In genomic region chr15:32810849-32811632, GRCm38 (mm10) we compare ENCODE assay signal across 24 mouse cellular contexts.
DNase-seq lines count a peak whose midpoint lies in the region; ATAC-seq and TF ChIP-seq lines count a peak whose summit lies in the region.
"Had no signal": no experiment of that assay in that cellular context is flagged by ENCODE, and none has a peak within 500 bp of the region (broad histone marks: within the 10 kb centered on the region; RNA-seq: fewer than 3 reads in every experiment).

No protein-coding gene starts in this region.

- WGBS in embryonic facial prominence, embryonic 11.5 days, result 59% methylated on average over 2 of the region's 2 CpGs
- 68% methylated on average over 2 of the region's 2 CpGs for WGBS in embryonic facial prominence, embryonic 10.5 days
- WGBS in limb, embryonic 15.5 days, result 44% methylated on average over 2 of the region's 2 CpGs

- H3K79me2 ChIP-seq in CH12.LX (replicated peaks; ENCODE audit: control insufficient read depth, extremely low read depth, insufficient read depth, poor library complexity, severe bottlenecking), result no peaks in the 10 kb centered on the region

- in situ Hi-C loops in CH12.LX (cut with MboI; ENCODE audit: low pct_ligation_motif_present, low pct_unique_long_range_greater_than_20kb, low sequenced_read_pairs), result no loop called here

- no peak overlapping the region for H3K4me2 ChIP-seq in embryonic facial prominence, embryonic 11.5 days (ENCODE audit: low read depth, low read length)
- H3K4me2 ChIP-seq in CH12.LX (ENCODE audit: insufficient read depth, low read depth, poor library complexity, severe bottlenecking), result no peak overlapping the region
- H3K4me2 ChIP-seq in limb, embryonic 15.5 days, result no peak overlapping the region
- H3K4me2 ChIP-seq: embryonic facial prominence, embryonic 12.5 days; forebrain, embryonic 12.5 days; forebrain, embryonic 15.5 days; heart, embryonic 11.5 days; hindbrain, embryonic 12.5 days; hindbrain, embryonic 15.5 days had no signal

- no peaks in the 10 kb centered on the region for H3K4me1 ChIP-seq in embryonic facial prominence, embryonic 11.5 days (ENCODE audit: control insufficient read depth, insufficient read depth, low read length)
- H3K4me1 ChIP-seq in embryonic facial prominence, embryonic 10.5 days, result no peaks in the 10 kb centered on the region
- peaks cover 0 to 18% of the 10 kb centered on the region in 2 experiments; a peak in 2 of 4 replicates for H3K4me1 ChIP-seq in CH12.LX (ENCODE audit: control insufficient read depth in 1 of 2, insufficient read depth in 2 of 2)
- H3K4me1 ChIP-seq in limb, embryonic 15.5 days, result no peaks in the 10 kb centered on the region
- H3K4me1 ChIP-seq: embryonic facial prominence, embryonic 12.5 days; forebrain, embryonic 12.5 days; forebrain, embryonic 15.5 days; hindbrain, embryonic 12.5 days; hindbrain, embryonic 15.5 days had no signal

- no peaks in the 10 kb centered on the region for H3K36me3 ChIP-seq in embryonic facial prominence, embryonic 11.5 days (replicated peaks; ENCODE audit: control insufficient read depth, insufficient read depth, low read depth, low read length)
- H3K36me3 ChIP-seq in embryonic facial prominence, embryonic 10.5 days (replicated peaks), result no peaks in the 10 kb centered on the region
- H3K36me3 ChIP-seq in CH12.LX (replicated peaks in 1 of 2; ENCODE audit: control insufficient read depth in 1 of 2, insufficient read depth in 1 of 2, low read length in 1 of 2), result no peaks in the 10 kb centered on the region
- no peaks in the 10 kb centered on the region for H3K36me3 ChIP-seq in limb, embryonic 15.5 days
- H3K36me3 ChIP-seq: embryonic facial prominence, embryonic 12.5 days; forebrain, embryonic 12.5 days; forebrain, embryonic 15.5 days; hindbrain, embryonic 12.5 days; hindbrain, embryonic 15.5 days had no signal

- TF ChIP-seq RAD21 in CH12.LX (IDR thresholded peaks at IDR 0.05; ENCODE audit: low read depth, low read length), result no peak

- TF ChIP-seq POLR2A in CH12.LX (IDR thresholded peaks at IDR 0.05; ENCODE audit: low read depth, low read length), result no peak

- no peaks in the 10 kb centered on the region for H3K27me3 ChIP-seq in embryonic facial prominence, embryonic 11.5 days (ENCODE audit: control insufficient read depth, insufficient read depth, low read length)
- H3K27me3 ChIP-seq in embryonic facial prominence, embryonic 10.5 days (replicated peaks; ENCODE audit: low read depth, poor library complexity, severe bottlenecking), result no peaks in the 10 kb centered on the region
- no peaks in the 10 kb centered on the region for H3K27me3 ChIP-seq in CH12.LX (replicated peaks)
- H3K27me3 ChIP-seq in limb, embryonic 15.5 days, result no peaks in the 10 kb centered on the region
- H3K27me3 ChIP-seq: embryonic facial prominence, embryonic 12.5 days; forebrain, embryonic 12.5 days; forebrain, embryonic 15.5 days; hindbrain, embryonic 12.5 days; hindbrain, embryonic 15.5 days had no signal

- ATAC-seq in embryonic facial prominence, embryonic 11.5 days (replicated peaks; ENCODE audit: insufficient number of reproducible peaks, low FRiP score, low TSS enrichment, low read depth), result no peak
- ATAC-seq in limb, embryonic 15.5 days (ENCODE audit: insufficient number of reproducible peaks, low FRiP score, low TSS enrichment, low read depth), result 0 out of 2 replicates have a peak, but pooled peaks have one; percentile 61
- no peak for ATAC-seq in frontal cortex, adult (ENCODE audit: low TSS enrichment)
- ATAC-seq: activated CD4-positive, CD25-positive, alpha-beta regulatory T cell, adult 4 months; CD4-positive, CD25-positive, alpha-beta regulatory T cell, adult 4 months; forebrain, embryonic 15.5 days; intestine, postnatal 0 days had no signal

- dilution Hi-C loops in CH12.LX (cut with MboI; ENCODE audit: extremely low pct_ligation_motif_present, extremely low pct_unique_long_range_greater_than_20kb, low sequenced_read_pairs), result no loop called here

- no peak overlapping the region for H3K4me3 ChIP-seq in embryonic facial prominence, embryonic 11.5 days (ENCODE audit: low read depth, low read length)
- no peak overlapping the region for H3K4me3 ChIP-seq in embryonic facial prominence, embryonic 10.5 days
- no peak overlapping the region for H3K4me3 ChIP-seq in CH12.LX (replicated peaks in 1 of 3; ENCODE audit: low read depth in 2 of 3, low read length in 2 of 3, poor library complexity in 1 of 3)
- no peak overlapping the region for H3K4me3 ChIP-seq in limb, embryonic 15.5 days
- H3K4me3 ChIP-seq: embryonic facial prominence, embryonic 12.5 days; erythroblast, embryonic 14.5 days; forebrain, embryonic 12.5 days; forebrain, embryonic 15.5 days; hindbrain, embryonic 12.5 days; hindbrain, embryonic 15.5 days had no signal

- H3K9me3 ChIP-seq in embryonic facial prominence, embryonic 11.5 days (replicated peaks; ENCODE audit: control insufficient read depth, low read length), result no peaks in the 10 kb centered on the region
- H3K9me3 ChIP-seq in embryonic facial prominence, embryonic 10.5 days, result peaks cover 9% of the 10 kb centered on the region
- H3K9me3 ChIP-seq in CH12.LX (replicated peaks; ENCODE audit: low read length), result peaks cover 6% of the 10 kb centered on the region
- no peaks in the 10 kb centered on the region for H3K9me3 ChIP-seq in limb, embryonic 15.5 days
- H3K9me3 ChIP-seq: forebrain, embryonic 12.5 days; forebrain, embryonic 15.5 days; hindbrain, embryonic 15.5 days had no signal

- H3K9ac ChIP-seq in embryonic facial prominence, embryonic 11.5 days (replicated peaks; ENCODE audit: low read length), result no peak overlapping the region
- H3K9ac ChIP-seq in CH12.LX (ENCODE audit: insufficient read depth, low read depth), result no peak overlapping the region
- no peak overlapping the region for H3K9ac ChIP-seq in limb, embryonic 15.5 days
- H3K9ac ChIP-seq: embryonic facial prominence, embryonic 12.5 days; forebrain, embryonic 12.5 days; forebrain, embryonic 15.5 days; hindbrain, embryonic 12.5 days; hindbrain, embryonic 15.5 days had no signal

- peak; percentile 33 for DNase-seq in embryonic facial prominence, embryonic 11.5 days (ENCODE audit: low spot score)
- no peak for DNase-seq in embryonic facial prominence, embryonic 10.5 days (ENCODE audit: low spot score)
- peak; percentile 56 for DNase-seq in CH12.LX (ENCODE audit: extremely low read depth)
- DNase-seq in brain, adult 2 months (ENCODE audit: low read depth, low spot score), result peak; percentile 1
- no peak for DNase-seq in layer of hippocampus, postnatal 10 days (ENCODE audit: low spot score in 2 of 2)
- DNase-seq: adrenal gland, adult 8-10 months; adrenal gland, postnatal 25 days; cerebellum, adult 18-20 months; cerebellum, adult 9-10 months; cerebellum, postnatal 14 days; gastrocnemius, postnatal 10 days; heart, adult 11 months had no signal

- H3K27ac ChIP-seq in embryonic facial prominence, embryonic 11.5 days (replicated peaks; ENCODE audit: low read depth, low read length), result no peak overlapping the region
- no peak overlapping the region for H3K27ac ChIP-seq in embryonic facial prominence, embryonic 10.5 days (replicated peaks)
- H3K27ac ChIP-seq in CH12.LX (ENCODE audit: insufficient read depth, low read depth), result no peak overlapping the region
- peak overlapping the region; percentile 57 for H3K27ac ChIP-seq in limb, embryonic 15.5 days
- H3K27ac ChIP-seq: embryonic facial prominence, embryonic 12.5 days; forebrain, embryonic 12.5 days; forebrain, embryonic 15.5 days; hindbrain, embryonic 12.5 days; hindbrain, embryonic 15.5 days had no signal

- no peak for TF ChIP-seq CTCF in CH12.LX (conservative IDR thresholded peaks at IDR 0.05 in 1 of 2, IDR thresholded peaks at IDR 0.05 in 1 of 2; ENCODE audit: low read depth in 2 of 2, low read length in 2 of 2)

- 0 out of 2 replicates have a peak, but pooled peaks have one; percentile 14 for TF ChIP-seq EP300 in CH12.LX (IDR thresholded peaks at IDR 0.05; ENCODE audit: low read length)

TF ChIP-seq in CH12.LX, 34 proteins besides CTCF, POLR2A, EP300 and RAD21:
- TF ChIP-seq TBP (conservative IDR thresholded peaks at IDR 0.05; ENCODE audit: low read depth, low read length) (no peak), NRF1 (IDR thresholded peaks at IDR 0.05; ENCODE audit: low read depth, low read length) (no peak), IRF4 (IDR thresholded peaks at IDR 0.05; ENCODE audit: low read depth, low read length) (no peak), MAFK (IDR thresholded peaks at IDR 0.05; ENCODE audit: insufficient replicate concordance, low read length) (no peak), ZMIZ1 (IDR thresholded peaks at IDR 0.05; ENCODE audit: low read depth, low read length) (no peak)

Comparison
In these comparisons a context has a peak if more than half of its experiments do, and no peak if none do; other contexts are left out.
1. DNase-seq: peak in embryonic facial prominence, embryonic 11.5 days (single experiment), CH12.LX (single experiment) and brain, adult 2 months (single experiment); none in embryonic facial prominence, embryonic 10.5 days (single experiment) and layer of hippocampus, postnatal 10 days (0 of 2).